Mouse (Mus musculus) left cerebral cortex, adult 18-20 months (tissue): ENCODE measurements around the gene Rab3c. TPM values are rescaled to one million over a fixed set of nuclear protein-coding genes. Genes with fewer than 3 reads are reported as not detected.

Source experiments
- DNase-seq, 2 experiments: peaks; one replicate each; pipeline ENCODE4 v3.0.0; 2021 to 2022; ENCODE audit warnings: low spot score in 2 of 2, mixed read lengths in 1 of 2
- total RNA-seq, 2 experiments: library from RNA; stranded (reverse); gene quantifications; 2 replicates each; pipeline ENCODE4 v1.2.3; 2021

The Rab3c gene
- total RNA-seq, 2 experiments from 2014 or later: 170 to 177 TPM

DNA sequence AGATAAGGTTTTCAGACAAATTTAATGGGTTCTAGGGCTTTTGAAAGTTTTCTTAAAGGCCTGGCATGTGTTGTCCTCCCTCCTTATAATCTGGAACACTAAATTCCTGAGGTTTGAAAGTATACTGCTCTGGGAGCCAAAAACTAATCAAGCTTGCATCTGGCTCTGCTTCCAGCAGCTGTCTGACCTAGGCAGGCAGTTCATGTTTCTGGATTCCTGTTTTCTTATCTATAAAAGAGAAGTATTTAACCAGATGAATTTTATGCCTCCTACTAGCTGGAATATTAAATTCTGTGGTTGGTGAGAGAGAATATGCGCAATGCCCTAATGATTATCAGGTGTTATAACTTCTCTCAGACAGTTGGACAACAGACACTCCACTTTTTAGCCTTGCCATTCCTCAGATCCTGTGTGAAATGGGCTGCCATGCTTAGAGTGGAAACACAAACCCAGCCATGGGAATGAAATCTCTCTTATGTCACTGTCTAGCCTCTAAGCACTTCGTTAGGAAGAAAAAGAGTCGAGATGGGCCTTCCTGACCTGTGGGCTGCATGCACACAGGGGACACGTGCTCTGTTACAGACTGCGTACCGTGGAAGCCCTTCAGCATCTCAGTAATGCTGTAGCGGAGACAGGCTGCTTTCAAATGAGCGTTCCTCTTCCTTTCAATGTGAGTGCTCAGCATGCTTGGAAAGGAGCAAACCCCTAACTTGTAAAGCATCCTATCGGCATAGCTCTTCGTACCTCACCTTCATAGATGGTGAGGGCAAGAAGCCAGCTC lies 256.2 kb downstream of the Rab3c start:
- no peak for DNase-seq

DNA sequence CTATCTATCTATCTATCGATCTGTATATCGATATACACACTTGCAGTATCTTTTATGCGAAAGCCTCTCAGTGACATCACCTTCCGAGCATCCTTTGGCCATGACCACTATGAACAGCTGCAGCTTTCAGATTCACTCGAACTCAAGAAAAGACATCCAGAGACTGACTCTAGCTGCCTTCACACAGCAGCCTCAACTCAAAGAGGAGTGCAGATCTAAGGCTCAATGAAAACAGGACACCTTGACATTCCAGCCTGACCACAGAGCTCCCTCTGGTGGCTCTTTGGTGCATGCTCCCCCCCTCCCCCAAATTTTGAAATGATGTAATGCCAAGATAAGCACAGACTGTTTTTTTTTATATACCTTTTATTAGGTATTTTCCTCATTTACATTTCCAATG lies 257.8 kb downstream of the Rab3c start:
- DNase-seq: peak in 1 of 2 experiments; percentile 19

DNA sequence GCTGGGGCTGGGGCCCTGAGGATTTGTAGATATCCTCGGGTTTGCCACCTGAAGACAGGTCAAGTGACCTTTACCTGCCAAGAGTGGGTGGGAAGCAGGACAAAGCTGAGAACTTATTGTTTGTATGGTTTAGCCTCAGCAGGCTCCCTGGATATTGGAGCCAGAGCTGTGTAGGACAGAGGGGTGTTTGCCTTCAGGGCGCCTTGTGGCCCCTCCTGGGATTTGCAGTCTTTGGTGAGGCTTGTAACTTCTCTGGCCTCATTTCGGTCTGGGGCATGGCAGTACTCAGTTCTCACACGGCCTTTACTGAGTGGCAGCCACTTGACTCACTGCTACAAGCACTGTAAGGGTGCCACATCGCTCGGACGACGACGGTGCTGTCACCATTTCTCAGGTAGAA lies 261.0 kb downstream of the Rab3c start:
- no peak for DNase-seq

GRCm38 (mm10) chr13:110018941-110019743 lies 261.7 kb downstream of the Rab3c start:
- DNase-seq: no peak

DNA sequence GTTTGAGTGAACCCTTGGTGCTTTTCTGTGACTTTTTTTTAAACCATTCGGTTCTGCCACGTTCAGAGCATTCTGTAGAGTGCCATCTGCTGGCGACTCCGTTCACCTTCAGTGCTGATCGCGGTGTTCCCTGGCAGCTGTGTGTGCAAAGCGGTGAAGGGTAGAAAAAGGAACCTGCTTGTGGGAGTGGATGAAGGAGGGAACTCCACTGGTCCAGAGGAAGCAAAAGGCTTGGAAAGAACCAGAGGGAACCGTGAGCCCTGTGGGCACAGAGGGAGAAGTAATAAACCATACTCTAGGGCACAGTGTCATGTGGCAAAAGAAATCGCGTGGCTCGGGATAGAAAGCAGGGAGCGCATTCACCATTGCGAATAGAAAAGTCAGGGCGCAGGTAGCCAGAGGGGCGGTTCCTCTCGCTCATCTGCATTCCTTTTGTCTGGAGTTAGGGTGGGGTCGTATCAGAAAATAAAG lies 262.3 kb downstream of the Rab3c start:
- peak; percentile 89 to 91 for DNase-seq

GRCm38 (mm10) chr13:110012029-110012428 lies 268.8 kb downstream of the Rab3c start:
- no peak for DNase-seq

DNA sequence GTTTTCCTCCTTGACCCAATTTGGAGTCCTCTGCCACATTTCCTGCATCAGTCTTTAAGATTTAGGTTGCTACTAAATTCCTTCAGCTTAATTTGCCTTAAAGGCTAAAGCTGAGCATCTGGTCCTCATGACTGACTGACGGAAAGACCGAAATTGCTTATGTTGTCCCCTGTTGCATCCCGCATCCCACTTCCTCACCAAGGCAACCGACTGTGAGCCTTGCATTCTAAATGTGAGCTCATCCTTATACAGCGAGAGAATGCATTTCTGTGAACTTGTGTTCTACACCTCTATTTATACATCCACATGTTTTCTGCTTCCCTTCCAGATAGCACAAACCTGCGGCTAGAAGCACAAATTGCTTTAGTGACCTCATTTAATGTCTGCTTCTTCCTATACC lies 269.9 kb downstream of the Rab3c start:
- peak in 1 of 2 experiments; percentile 42 for DNase-seq

GRCm38 (mm10) chr13:110008539-110008938 lies 272.3 kb downstream of the Rab3c start:
- no peak for DNase-seq

DNA sequence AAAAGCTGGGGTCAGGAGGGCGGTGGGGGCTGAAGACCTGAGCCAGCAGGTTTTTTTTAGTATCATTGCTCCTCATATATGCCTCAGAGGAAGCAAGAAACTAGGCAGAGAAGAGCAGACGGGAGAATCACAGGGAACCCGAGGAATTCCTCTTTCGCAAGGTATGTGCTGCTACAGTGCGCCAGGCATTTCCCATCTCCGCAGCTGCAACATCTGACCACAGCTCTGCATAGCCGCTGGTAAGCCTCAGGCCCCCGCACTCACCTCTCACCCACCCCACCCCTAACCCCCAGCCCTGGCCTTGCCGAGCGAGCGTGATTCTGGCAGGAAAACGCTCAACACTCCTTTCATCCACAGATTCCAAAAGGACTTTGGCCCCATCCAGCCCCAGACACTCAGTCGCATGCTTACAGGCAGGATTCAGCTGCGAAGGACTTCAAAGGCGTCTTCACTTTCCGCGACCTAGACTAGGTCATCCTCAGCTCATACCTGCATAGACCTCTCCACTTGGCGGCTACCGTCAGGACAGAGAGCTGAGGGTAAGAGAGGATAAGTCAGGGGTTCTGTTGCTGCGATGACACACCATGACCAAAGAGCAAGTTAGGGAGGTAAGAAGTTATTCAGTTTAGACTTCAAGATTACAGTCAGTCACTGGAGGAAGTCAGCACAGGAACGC lies 274.6 kb downstream of the Rab3c start:
- DNase-seq: no peak

Other genes with a start within 250 kb of the Rab3c start
- gene Gapt, start 76.2 kb upstream of the Rab3c start, total RNA-seq: not detected
- gene Plk2, start 114.0 kb upstream of the Rab3c start, total RNA-seq: 100 to 1,000 TPM; 272 to 280 TPM